Mouse (Mus musculus) embryo, embryonic 9.5 days (tissue): ENCODE measurements at regions not wholly inside any gene's neighbourhood (a gene's known extent, or its start where the extent isn't known, plus 50 kb on each side); places are given as distances from the start of the nearest gene placed in this dataset.
"Not testable (repeated sequence)": the region's sequence is repeated elsewhere in the genome, so short reads cannot be mapped to it uniquely, and the experiment has no call there.

Source experiments
- DNase-seq: peaks from one replicate; pipeline ENCODE4 v3.0.0-alpha.2; 2017; ENCODE audit errors: extremely low spot score

DNA sequence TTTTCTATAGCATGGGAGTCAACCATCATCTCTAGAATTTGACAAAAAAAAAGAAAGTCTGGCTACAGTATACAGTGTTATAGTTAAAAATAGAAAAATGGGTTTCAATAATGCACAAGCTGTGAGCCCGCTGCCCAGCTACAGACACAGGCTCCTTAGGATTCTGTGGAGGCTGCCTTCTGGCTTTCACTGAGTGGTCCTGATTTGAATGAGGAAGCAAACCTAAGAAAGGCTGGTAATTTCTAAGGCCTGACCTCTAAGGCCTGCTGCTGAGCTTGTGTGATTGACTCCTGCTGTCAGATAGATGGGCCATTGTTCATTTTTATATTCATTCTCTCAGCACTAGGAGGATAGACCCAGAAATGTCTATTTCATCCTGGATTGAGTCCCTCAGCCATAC, 67.7 kb downstream of the Alg10b start:
- DNase-seq, result no peak

DNA sequence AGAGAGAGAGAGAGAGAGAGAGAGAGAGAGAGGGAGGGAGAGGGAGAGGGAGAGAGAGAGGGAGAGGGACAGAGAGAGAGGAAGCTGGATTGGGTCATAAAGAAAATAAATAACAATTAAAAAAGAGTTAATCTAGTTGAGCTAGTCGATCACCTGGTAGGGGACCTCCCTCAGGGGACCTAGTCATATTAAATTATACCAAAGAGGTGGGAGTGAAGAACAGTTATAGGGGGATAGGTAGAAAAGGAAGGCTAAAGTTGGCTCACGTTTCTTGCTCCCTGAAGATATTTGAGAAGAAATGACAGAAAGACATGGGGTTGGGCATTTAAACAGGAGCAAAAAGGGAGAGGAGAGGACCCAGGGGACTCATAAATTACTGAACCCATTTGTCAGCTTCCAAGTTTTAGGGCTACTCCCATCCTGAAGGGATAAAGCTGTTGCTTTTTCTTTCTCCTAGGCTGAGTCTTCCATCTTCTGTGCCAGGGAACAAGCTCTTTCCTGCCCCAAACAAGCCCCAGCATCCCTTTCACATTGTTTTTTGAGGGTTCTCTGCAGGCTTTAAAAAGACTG, 70.3 kb downstream of the Alg10b start:
- no peak for DNase-seq

DNA sequence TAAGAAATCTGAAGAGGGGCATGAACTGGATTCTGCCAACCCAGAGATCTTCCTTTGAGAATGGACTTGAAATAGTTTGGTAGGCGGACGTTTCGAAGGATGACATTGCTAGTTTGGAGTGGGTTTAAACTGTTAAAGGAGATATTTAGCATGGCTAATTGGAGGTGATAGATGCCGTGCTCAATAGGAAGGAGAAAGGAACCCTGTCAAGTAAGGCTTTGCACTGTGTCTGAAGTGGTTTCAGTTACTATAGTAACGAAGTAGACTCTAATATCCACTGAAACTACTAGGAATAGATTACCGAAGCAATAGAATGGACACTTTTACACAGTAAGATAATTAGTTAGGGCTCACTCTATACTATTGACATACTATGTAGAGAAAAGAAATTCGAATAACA, 74.5 kb downstream of the Alg10b start:
- no peak for DNase-seq

DNA sequence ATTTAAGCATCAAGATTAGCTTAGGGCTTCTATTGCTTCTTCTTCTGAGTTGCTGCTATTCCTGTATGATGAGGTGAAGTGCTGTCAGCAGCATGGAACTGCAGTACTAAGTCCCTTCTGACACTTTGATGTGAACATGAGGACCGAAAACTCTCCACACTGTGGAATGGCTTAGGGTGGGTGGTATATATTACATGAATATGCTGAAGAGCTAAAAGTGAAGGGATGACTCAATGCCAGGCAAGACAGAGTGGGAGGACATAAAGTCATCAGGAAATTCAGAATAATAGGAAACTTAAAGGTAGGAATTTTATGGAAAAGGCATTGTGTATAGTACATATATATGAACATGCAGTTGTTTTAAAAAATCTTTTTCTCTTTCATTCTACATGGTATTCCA, 79.3 kb downstream of the Alg10b start:
- DNase-seq, result no peak

DNA sequence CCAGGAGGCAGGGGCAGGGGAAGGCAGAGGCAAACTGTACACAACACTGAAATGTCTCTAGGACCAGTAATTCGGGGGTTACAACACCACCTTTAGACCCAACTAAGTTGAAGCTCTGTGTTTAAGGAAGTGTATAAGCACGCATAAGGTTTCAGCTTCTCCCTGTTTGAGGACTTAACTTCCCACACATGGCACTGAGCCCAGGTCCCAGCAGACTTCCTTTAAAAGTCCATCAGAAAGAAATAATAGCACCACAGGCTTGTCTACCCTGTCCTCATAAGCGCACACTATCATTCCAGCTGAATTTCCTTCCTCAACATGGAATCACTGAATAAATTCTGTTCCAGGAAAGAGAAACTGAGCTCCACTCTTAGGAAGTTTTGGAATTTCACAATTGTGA, 80.9 kb downstream of the Alg10b start:
- no peak for DNase-seq

DNA sequence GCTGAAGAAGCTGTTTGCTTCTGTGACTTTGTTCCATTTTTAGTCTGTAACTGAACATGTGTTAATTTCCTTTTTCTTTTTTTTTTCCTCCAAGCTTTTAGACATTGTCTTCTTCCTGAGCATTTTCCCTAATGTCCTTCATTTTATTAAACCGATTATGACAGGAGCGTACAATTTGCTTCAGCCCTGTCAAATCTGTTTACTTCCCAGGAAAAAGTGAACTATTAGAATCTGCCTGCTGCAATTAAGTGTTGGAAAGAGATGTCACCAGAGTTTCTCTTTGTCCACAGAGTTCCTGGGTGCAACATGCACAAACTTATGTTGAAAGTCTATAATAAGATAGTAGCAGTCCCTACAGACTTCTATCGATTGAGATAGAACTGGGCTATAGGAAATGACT, 82.8 kb downstream of the Alg10b start:
- no peak for DNase-seq

DNA sequence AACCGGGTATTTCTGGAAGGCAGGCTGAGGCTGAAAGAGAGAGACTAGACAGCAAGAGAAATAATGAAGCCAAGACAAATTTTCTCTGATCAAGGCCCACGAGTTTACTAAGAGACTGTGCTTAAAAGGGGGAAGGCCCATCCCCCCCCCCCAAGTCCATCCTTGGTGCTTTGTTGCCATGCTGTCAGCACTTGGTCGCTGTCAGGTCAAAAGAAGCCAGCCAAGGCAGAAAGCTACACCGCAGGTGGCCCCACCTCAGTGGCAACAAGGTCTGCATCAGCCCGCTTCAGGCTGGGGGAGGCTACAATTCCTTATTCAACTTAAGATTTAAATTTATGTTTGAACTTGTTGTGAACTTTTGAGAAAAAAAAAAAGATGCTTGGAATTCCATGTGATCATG, 84.3 kb downstream of the Alg10b start:
- not testable (repeated sequence) for DNase-seq

DNA sequence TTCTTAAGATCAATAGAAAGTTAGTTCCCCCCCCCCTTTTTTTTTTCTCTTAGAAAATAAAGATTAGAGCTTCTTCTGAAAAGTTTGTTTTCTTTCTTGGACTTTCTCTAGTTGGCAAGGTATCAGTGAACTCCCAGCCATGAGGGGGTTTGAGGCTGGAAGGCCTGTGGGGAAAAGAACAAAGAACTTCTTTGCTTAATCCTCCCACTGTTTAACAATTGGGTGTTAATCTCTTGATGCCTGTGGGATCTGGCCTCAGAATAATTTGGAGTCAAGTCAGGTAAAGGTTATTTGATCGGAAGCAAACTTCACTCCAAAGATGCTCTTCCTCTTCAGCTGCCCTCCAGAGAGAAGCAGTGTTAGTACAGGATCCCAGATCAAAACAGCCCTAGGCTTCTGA, 84.8 kb downstream of the Alg10b start:
- no peak for DNase-seq

DNA sequence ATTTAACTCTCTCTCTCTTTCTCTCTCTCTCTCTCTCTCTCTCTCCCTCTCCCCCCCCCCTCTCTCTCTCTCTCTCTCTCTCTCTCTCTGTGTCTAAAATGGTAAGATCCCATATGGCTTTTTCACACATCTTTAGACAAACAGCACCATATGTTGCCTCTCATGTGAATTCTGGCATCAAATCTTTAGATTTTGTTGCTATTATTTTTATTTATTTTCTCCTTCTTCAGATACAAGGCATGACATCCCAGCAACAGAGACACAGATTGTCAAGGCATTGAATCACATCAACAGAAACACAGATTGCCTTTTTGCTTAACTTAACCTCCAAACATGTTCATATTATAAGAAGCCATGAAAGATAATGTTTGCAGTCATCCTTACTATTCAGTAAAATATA, 85.6 kb downstream of the Alg10b start:
- no peak for DNase-seq

DNA sequence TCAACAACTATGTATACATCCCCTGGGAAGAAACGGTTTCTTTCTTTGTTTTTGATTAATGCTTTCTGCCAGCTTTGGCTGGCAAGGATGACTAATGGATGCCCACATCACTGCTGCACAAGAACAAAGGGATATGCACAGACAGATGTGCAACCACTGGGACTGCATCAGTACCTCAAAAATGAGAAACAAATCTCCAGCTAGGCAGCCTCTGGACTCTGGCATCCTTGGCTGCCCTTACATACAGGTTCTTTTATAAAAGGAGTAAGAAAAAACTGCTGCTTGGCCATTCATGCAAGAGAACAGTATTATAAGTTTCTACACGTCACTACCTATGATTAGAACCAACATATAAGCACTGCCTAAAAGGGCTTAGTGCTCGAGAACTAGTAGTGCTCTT, 97.7 kb downstream of the Alg10b start:
- no peak for DNase-seq

DNA sequence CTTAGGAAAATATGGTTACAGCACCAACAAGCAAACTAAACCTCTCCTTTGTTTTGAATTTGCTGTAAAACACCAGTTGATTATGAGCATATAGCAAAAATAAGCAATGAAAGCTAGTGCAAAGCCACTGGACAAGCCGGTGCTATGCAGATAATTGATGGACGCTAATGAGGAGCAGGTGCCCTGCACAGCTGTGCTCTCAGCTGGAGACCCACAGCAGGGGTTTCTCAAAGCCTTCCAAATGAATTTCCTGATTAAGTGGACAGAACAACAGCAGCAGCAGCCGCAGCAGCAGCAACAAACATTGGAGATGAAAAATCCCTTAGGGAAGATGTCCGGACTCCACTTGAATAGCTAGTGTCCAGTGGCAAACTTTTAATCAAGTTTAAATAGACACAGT, 109.2 kb downstream of the Alg10b start:
- DNase-seq, result peak; percentile 51

DNA sequence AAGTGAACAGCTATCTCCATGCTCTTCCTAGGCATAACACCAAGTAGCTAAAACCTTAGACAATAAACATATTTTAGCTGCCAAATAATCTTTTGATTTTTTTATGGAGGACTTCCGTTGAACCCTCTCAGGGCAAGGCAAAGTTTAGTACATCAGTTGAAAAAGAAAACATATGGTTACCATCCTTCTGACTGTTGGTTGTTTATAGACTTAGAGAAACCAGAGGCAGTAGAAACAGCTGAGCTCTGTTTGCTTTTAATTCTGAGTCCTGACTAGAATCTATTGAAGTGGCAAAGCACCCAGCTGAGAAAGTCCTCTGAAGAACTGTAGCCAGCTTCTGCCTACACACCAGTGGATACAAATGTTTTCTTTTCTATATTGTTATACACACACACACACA, 109.7 kb downstream of the Alg10b start:
- peak; percentile 14 for DNase-seq

DNA sequence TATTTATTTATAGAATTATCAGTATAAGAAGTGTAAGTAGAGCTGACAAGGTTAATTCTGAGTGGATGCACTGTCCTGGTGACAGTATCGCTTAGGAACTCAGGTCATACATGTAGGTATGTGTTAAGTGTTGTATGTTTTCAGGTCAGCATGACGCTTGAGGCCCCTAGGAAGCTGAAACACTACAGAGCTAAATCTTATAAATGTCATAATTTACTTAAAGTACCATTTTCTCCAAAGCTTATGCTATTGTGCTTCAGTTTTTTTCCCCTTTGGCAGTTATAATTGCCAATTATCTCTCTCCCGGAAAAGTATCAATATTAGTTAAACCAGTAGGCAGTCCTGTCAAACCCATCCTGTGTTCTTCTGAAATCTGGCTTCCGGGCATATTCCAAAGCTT, 110.3 kb downstream of the Alg10b start:
- DNase-seq, result no peak

DNA sequence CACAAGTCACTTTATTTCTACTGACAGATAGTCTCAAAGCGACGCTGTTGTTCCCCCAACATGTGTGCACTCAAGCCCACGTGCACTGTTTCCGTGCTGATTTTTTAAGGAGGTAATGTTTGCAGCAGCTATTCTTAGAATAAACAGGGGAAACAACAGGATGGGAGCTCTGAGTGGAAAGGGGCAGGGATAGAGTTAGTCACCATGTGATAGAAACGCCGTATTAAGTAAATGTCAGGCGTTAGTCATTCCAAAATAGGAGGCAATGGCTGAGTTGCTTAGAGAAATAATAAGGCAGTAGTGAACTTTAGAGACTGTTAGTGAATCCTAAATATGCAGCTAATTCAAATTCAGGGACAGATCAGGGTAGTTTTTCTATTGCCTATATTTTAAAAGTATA, 111.4 kb downstream of the Alg10b start:
- no peak for DNase-seq

DNA sequence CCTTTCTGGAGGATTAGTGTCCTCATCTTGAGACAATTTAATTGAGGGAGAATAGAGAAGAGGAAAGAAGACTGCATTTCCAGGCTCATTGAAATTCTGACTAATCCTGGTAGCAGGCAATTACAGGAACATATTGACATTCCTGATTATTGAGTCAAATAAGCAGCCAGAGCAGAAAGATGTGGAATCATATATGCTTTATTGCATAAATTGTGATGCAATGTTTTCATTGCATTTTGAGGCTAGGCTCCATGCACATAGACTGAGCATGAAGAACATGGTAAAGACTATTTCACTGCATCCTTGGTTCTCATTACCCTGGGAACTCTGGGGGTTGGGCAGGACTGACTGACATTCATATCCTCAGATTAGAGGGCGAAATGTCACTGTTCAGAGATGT, 116.0 kb downstream of the Alg10b start:
- DNase-seq, result no peak

DNA sequence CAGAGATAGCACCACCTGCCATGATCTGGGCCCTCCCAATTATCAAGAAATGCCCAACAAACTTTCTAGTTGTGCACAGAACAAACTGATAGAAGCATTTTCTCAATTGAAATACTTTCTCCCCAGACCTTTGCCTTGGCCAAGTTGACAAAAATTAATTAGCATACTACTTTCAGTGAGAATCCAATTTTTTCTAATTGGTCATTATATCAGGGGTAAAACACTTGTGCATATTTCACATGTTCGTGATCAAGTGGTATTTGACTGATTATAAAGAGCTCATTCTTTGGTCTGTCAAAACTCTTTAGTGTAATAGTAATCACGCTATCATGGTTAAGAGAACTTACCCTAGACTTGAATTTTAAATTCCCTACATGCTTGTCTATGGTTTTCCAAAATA, 117.2 kb downstream of the Alg10b start:
- DNase-seq, result no peak

DNA sequence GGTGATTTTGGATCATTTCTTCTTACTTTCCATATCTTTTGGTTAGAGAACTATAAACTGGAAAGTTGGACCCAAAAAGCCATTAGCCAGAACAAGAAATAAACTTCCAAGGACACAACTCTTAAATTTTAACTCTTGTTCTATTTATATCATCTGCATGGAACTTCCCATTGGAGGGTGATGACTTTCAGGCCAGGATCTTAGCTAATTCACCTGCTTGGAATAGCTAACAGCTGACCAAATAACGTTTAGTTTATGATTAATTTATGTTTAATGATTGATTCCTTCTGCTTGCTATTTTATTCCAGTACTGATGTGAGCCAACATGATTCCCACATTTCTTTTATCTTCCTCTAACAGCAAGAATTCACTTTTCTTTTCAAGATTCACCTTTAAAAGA, 119.7 kb downstream of the Alg10b start:
- DNase-seq, result no peak

DNA sequence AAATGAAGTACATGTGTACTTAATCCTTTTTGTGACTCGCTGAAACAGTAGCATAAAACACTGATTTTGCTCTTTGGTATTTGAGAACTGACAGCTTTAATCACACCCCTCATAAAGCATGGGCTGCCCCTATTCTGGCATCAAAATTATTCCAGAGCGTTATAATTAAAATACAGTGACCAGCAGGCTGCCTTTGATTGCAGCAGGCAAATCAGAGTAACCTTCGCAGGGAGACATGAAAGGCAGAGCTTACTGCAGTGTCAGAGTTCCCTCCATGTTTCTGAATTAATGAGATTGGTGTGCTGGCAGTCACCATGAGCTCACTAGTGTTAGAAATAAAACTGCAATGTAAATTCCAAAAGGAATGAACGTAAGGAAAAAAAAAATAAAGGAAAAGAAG, 120.8 kb downstream of the Alg10b start:
- DNase-seq, result no peak

DNA sequence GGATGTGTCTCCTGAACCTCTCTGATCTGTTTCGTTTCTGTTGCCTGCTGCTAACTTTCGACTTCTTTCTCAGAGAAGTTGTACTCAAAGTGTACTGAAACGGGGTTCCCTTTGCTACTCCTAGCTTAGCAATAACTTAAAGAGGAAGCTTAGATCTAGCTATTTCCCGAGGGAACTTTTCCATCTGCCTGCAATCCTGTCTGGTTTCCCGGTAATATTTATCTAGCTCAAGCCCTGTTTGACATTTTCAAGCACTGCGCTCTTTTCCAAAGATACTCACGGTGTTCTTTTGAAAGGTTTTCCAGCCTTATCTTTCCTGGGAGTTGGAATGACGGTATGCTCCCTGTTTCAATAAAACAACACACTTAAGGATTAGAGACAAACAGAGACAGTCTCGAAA, 122.1 kb downstream of the Alg10b start:
- DNase-seq, result no peak

DNA sequence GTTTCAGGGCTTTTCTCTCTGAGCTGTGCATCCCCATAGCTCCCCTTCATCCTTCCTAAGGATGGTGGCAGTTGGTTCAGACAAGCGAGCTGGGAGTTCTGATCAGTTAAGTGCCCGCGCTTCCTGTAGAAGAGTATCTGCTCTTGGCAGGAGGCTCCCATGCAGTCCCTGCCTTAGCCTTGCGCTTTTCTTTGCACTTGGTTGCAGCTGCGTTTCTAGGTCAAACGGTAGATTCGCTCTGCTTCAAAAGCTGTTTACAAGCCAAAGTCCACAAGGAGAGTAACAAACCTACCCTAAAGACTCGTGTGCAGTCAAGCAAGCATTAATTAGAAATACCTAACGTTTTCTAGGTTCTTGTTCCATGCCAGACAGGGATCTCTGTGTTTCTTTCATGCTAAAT, 122.6 kb downstream of the Alg10b start:
- no peak for DNase-seq

DNA sequence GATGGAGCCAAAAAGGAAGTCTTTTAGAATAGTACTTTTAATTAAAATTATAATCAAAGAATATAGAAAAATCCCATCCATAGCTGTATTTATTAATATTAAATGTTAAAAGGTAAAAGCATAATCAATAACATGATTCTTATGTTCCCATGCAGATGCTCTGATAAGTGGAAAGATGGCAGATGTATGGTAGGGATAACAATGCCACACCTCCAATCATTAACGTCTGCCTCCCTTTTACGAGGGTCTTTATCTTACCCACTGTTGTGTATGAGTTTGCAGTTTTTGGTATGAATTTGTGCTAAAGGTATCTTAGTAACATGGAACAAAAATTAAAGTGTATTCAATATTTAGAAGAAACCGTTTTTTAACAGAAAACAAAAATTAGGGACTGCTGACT, 127.8 kb downstream of the Alg10b start:
- DNase-seq, result no peak

DNA sequence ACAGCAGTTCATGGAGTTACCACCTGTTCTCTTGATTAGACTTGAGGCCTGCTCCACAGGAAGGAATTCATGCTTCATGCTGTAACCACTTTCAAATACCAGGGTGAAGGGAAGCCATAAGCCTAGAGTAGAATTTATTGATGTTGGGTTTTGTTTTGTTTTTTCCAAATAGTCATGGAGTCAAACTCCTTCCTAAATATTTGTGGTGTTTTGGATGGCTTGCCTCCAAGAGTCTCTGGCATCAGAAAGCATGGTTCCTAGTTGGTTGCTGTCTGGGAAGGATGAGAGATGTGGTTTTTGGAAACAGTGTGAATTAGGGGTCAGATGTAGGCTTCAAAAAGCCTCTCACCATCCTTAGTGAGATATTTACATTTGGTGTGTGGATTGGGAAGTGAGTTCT, 141.5 kb downstream of the Alg10b start:
- DNase-seq, result no peak

DNA sequence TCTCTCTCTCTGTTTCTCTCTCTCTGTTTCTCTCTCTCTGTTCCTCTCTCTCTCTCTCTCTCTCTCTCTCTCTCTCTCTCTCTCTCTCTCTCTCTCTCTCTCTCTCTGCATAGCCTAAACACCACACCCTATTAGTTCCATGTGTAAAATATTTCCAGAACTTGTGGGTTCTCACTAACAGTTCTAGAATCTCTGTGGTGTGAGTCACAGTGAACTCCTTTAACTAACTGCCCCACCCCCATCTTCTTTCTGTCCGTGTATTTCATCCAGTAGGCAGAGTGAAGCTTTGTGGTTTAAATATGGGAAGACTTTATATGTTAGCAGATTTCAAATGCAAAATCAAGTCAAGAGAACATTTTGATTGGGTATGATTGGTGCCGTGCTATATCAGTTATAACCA, 153.8 kb downstream of the Alg10b start:
- no peak for DNase-seq

DNA sequence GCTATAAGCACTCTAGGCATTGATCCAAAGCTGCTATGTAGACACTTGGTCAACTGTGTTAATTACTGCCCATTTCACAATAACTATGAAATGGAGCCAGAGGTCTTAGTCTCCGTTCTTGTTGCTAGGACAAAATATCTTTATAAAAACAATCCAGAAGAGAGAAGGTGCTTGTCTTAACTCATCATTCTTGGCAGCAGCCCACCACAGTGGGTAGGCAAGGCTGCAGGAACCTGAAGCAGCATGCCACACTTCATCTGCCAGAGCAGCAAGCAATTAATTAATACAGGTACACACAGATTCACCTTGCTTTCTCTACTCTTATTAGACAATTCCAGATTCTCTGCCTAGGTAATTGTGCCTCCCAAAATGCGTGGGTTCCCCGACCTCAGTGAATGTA, 172.8 kb downstream of the Alg10b start:
- DNase-seq, result no peak
